Mouse (Mus musculus): Measurements from ENCODE around the gene Ceacam16. TPM values are rescaled to one million over a fixed set of nuclear protein-coding genes. Genes with fewer than 3 reads are reported as not detected.

The Ceacam16 gene
- total and polyA plus RNA-seq, 3 experiments = 0.12 to 0.18 TPM; not detected in 1

GRCm38 (mm10) chr7:19841686-19842413, 19.2 kb downstream of the Ceacam16 start:
- TF ChIP-seq MAZ (IDR thresholded peaks at IDR 0.05; ENCODE audit: low read depth, low read length) (no peak), POLR2A (IDR thresholded peaks at IDR 0.05; ENCODE audit: control insufficient read depth in 1 of 2, insufficient read depth in 1 of 2, low read depth in 1 of 2, low read length in 2 of 2, poor library complexity in 1 of 2) (no peak), GATA1 (IDR thresholded peaks at IDR 0.05; ENCODE audit: low read depth, low read length) (no peak), E2F4 (IDR thresholded peaks at IDR 0.05; ENCODE audit: borderline replicate concordance, low read depth, low read length) (no peak), MEF2A (IDR thresholded peaks at IDR 0.05; ENCODE audit: extremely low read depth, insufficient replicate concordance, low read depth, low read length, poor library complexity, severe bottlenecking) (no peak), TAL1 (IDR thresholded peaks at IDR 0.05; ENCODE audit: low read length) (no peak), KAT2A (conservative IDR thresholded peaks at IDR 0.05; ENCODE audit: low read depth, low read length) (no peak)
- no peaks in the 10 kb centered on the region; a peak in 1 of 4 replicates for H3K4me1 ChIP-seq (ENCODE audit: control insufficient read depth in 1 of 2, insufficient read depth in 2 of 2, low read length in 2 of 2)
- H3K79me2 ChIP-seq (ENCODE audit: control insufficient read depth, insufficient read depth, low read length, poor library complexity) = no peaks in the 10 kb centered on the region
- H3K9ac ChIP-seq (ENCODE audit: control insufficient read depth, low read depth, low read length, poor library complexity, severe bottlenecking) = no peak overlapping the region
- H3K27ac ChIP-seq (ENCODE audit: control insufficient read depth, low read depth, low read length) = no peak overlapping the region
- no peaks in the 10 kb centered on the region for H3K36me3 ChIP-seq (ENCODE audit: control insufficient read depth in 1 of 2, insufficient read depth in 2 of 2, low read length in 2 of 2)
- no peak for DNase-seq (ENCODE audit: low read depth, low spot score)
- H3K27me3 ChIP-seq (ENCODE audit: control insufficient read depth in 1 of 2, insufficient read depth in 2 of 2, low read length in 2 of 2) = no peaks in the 10 kb centered on the region
- no peaks in the 10 kb centered on the region for H3K9me3 ChIP-seq (replicated peaks; ENCODE audit: insufficient read depth, low read length)
- no peak overlapping the region for H3K4me3 ChIP-seq (ENCODE audit: control insufficient read depth in 1 of 2, insufficient read depth in 1 of 2, low read depth in 2 of 2, low read length in 2 of 2)

- DNase-seq (ENCODE audit: low read depth, low spot score) = no peak
- Histone ChIP-seq H3K9me3 (replicated peaks; ENCODE audit: insufficient read depth, low read length) (no peaks in the 10 kb centered on the region), H3K4me3 (ENCODE audit: control insufficient read depth in 1 of 2, insufficient read depth in 1 of 2, low read depth in 2 of 2, low read length in 2 of 2) (no peak overlapping the region), H3K4me1 (ENCODE audit: control insufficient read depth in 1 of 2, insufficient read depth in 2 of 2, low read length in 2 of 2) (no peaks in the 10 kb centered on the region; a peak in 1 of 4 replicates), H3K9ac (ENCODE audit: control insufficient read depth, low read depth, low read length, poor library complexity, severe bottlenecking) (no peak overlapping the region), H3K27ac (ENCODE audit: control insufficient read depth, low read depth, low read length) (no peak overlapping the region), H3K27me3 (ENCODE audit: control insufficient read depth in 1 of 2, insufficient read depth in 2 of 2, low read length in 2 of 2) (no peaks in the 10 kb centered on the region), H3K36me3 (ENCODE audit: control insufficient read depth in 1 of 2, insufficient read depth in 2 of 2, low read length in 2 of 2) (no peaks in the 10 kb centered on the region), H3K79me2 (ENCODE audit: control insufficient read depth, insufficient read depth, low read length, poor library complexity) (no peaks in the 10 kb centered on the region)
- no peak for TF ChIP-seq TBP (IDR thresholded peaks at IDR 0.05; ENCODE audit: low read depth, low read length)
- TF ChIP-seq E2F4 (IDR thresholded peaks at IDR 0.05; ENCODE audit: borderline replicate concordance, low read depth, low read length) = no peak
- no peak for TF ChIP-seq MYC (IDR thresholded peaks at IDR 0.05; ENCODE audit: low read depth, low read length)
- TF ChIP-seq CHD2 (IDR thresholded peaks at IDR 0.05; ENCODE audit: low read length) = no peak
- no peak for TF ChIP-seq ZKSCAN1 (IDR thresholded peaks at IDR 0.05; ENCODE audit: low read depth, low read length)
- no peak for TF ChIP-seq MYB (IDR thresholded peaks at IDR 0.05; ENCODE audit: low read depth, low read length)
- no peak for TF ChIP-seq KAT2A (conservative IDR thresholded peaks at IDR 0.05; ENCODE audit: low read depth, low read length)
- no peak for TF ChIP-seq USF1 (IDR thresholded peaks at IDR 0.05; ENCODE audit: low read depth, low read length)
- no peak for TF ChIP-seq MAFK (IDR thresholded peaks at IDR 0.05; ENCODE audit: borderline replicate concordance, low read depth, low read length)
These were observed 20.2 kb downstream of the Ceacam16 start for GRCm38 (mm10) chr7:19840936-19841335.
